Mouse (Mus musculus): ENCODE data around the gene Gna12. TPM values are rescaled to one million over a fixed set of nuclear protein-coding genes. Genes with fewer than 3 reads are reported as not detected.

Gna12 gene
- total and polyA plus RNA-seq, 3 experiments: 46.0 to 55.2 TPM; not detected in 1

- no peak for TF ChIP-seq CTCF (IDR thresholded peaks at IDR 0.05 in 2 of 3, conservative IDR thresholded peaks at IDR 0.05 in 1 of 3; ENCODE audit: control insufficient read depth in 1 of 3, insufficient read depth in 1 of 3, low read depth in 2 of 3, low read length in 3 of 3, poor library complexity in 1 of 3, severe bottlenecking in 1 of 3)
- no peak for TF ChIP-seq MYC (IDR thresholded peaks at IDR 0.05; ENCODE audit: low read depth, low read length)
- no peak for TF ChIP-seq GATA1 (IDR thresholded peaks at IDR 0.05; ENCODE audit: low read depth, low read length)
- no peak for TF ChIP-seq ETS1 (IDR thresholded peaks at IDR 0.05; ENCODE audit: low read depth, low read length)
- TF ChIP-seq HCFC1 (IDR thresholded peaks at IDR 0.05; ENCODE audit: low read depth, low read length): no peak
- H3K9me3 ChIP-seq (replicated peaks; ENCODE audit: insufficient read depth, low read length): no peaks in the 10 kb centered on the region
- H3K4me1 ChIP-seq (ENCODE audit: control insufficient read depth in 1 of 2, insufficient read depth in 2 of 2, low read length in 2 of 2): peaks cover 19 to 22% of the 10 kb centered on the region in 2 experiments
- DNase-seq (ENCODE audit: low read depth, low spot score): no peak
- no peaks in the 10 kb centered on the region for H3K27me3 ChIP-seq (ENCODE audit: control insufficient read depth in 1 of 2, insufficient read depth in 2 of 2, low read length in 2 of 2)
- H3K36me3 ChIP-seq (ENCODE audit: control insufficient read depth in 1 of 2, insufficient read depth in 2 of 2, low read length in 2 of 2): peaks cover 2 to 25% of the 10 kb centered on the region in 2 experiments; a peak in 3 of 4 replicates
- H3K4me3 ChIP-seq (ENCODE audit: control insufficient read depth in 1 of 2, insufficient read depth in 1 of 2, low read depth in 2 of 2, low read length in 2 of 2): no peak overlapping the region
- H3K9ac ChIP-seq (ENCODE audit: control insufficient read depth, low read depth, low read length, poor library complexity, severe bottlenecking): no peak overlapping the region
- H3K27ac ChIP-seq (ENCODE audit: control insufficient read depth, low read depth, low read length): no peak overlapping the region
- H3K79me2 ChIP-seq (ENCODE audit: control insufficient read depth, insufficient read depth, low read length, poor library complexity): no peaks in the 10 kb centered on the region; the same call in 1 of the 2 replicates
Observed at GRCm38 (mm10) chr5:140798158-140798557, 32.1 kb downstream of the Gna12 start.

- Histone ChIP-seq H3K36me3 (ENCODE audit: control insufficient read depth in 1 of 2, insufficient read depth in 2 of 2, low read length in 2 of 2) (peaks cover 0 to 38% of the 10 kb centered on the region in 2 experiments; a peak in 2 of 4 replicates), H3K9ac (ENCODE audit: control insufficient read depth, low read depth, low read length, poor library complexity, severe bottlenecking) (no peak overlapping the region), H3K9me3 (replicated peaks; ENCODE audit: insufficient read depth, low read length) (no peaks in the 10 kb centered on the region), H3K4me1 (ENCODE audit: control insufficient read depth in 1 of 2, insufficient read depth in 2 of 2, low read length in 2 of 2) (peaks cover 34 to 37% of the 10 kb centered on the region in 2 experiments), H3K27me3 (ENCODE audit: control insufficient read depth in 1 of 2, insufficient read depth in 2 of 2, low read length in 2 of 2) (no peaks in the 10 kb centered on the region), H3K4me3 (ENCODE audit: control insufficient read depth in 1 of 2, insufficient read depth in 1 of 2, low read depth in 2 of 2, low read length in 2 of 2) (no peak overlapping the region), H3K79me2 (ENCODE audit: control insufficient read depth, insufficient read depth, low read length, poor library complexity) (no peaks in the 10 kb centered on the region; the same call in 1 of the 2 replicates), H3K27ac (ENCODE audit: control insufficient read depth, low read depth, low read length) (peak overlapping the region; percentile 64; the same call in 1 of the 2 replicates)
- no peak for DNase-seq (ENCODE audit: low read depth, low spot score)
- no peak for TF ChIP-seq POLR2AphosphoS2 (IDR thresholded peaks at IDR 0.05; ENCODE audit: low read length)
- no peak for TF ChIP-seq TBP (IDR thresholded peaks at IDR 0.05; ENCODE audit: low read depth, low read length)
- no peak for TF ChIP-seq ZKSCAN1 (IDR thresholded peaks at IDR 0.05; ENCODE audit: low read depth, low read length)
- no peak for TF ChIP-seq ZNF384 (IDR thresholded peaks at IDR 0.05; ENCODE audit: low read depth, low read length)
- TF ChIP-seq SMC3 (IDR thresholded peaks at IDR 0.05; ENCODE audit: low read depth, low read length): no peak
- no peak for TF ChIP-seq UBTF (IDR thresholded peaks at IDR 0.05; ENCODE audit: borderline replicate concordance, insufficient read depth, low read depth, low read length)
- no peak for TF ChIP-seq CHD1 (IDR thresholded peaks at IDR 0.05; ENCODE audit: low read depth, low read length)
- no peak for TF ChIP-seq TAL1 (IDR thresholded peaks at IDR 0.05; ENCODE audit: low read length)
- TF ChIP-seq NELFE (IDR thresholded peaks at IDR 0.05; ENCODE audit: low read depth, low read length): no peak
- no peak for TF ChIP-seq POLR2AphosphoS5 (IDR thresholded peaks at IDR 0.05; ENCODE audit: borderline replicate concordance, low read depth, low read length)
- no peak for TF ChIP-seq CTCF (IDR thresholded peaks at IDR 0.05 in 2 of 3, conservative IDR thresholded peaks at IDR 0.05 in 1 of 3; ENCODE audit: control insufficient read depth in 1 of 3, insufficient read depth in 1 of 3, low read depth in 2 of 3, low read length in 3 of 3, poor library complexity in 1 of 3, severe bottlenecking in 1 of 3)
- no peak for TF ChIP-seq MEF2A (IDR thresholded peaks at IDR 0.05; ENCODE audit: extremely low read depth, insufficient replicate concordance, low read depth, low read length, poor library complexity, severe bottlenecking)
- TF ChIP-seq MYB (IDR thresholded peaks at IDR 0.05; ENCODE audit: low read depth, low read length): no peak
- no peak for TF ChIP-seq HCFC1 (IDR thresholded peaks at IDR 0.05; ENCODE audit: low read depth, low read length)
- TF ChIP-seq MAX (IDR thresholded peaks at IDR 0.05; ENCODE audit: low read length): no peak
- TF ChIP-seq E2F4 (IDR thresholded peaks at IDR 0.05; ENCODE audit: borderline replicate concordance, low read depth, low read length): no peak
- TF ChIP-seq RCOR1 (IDR thresholded peaks at IDR 0.05; ENCODE audit: low read depth, low read length): no peak
- TF ChIP-seq EP300 (IDR thresholded peaks at IDR 0.05; ENCODE audit: low read depth in 1 of 2, low read length in 2 of 2): no peak
- TF ChIP-seq USF2 (IDR thresholded peaks at IDR 0.05; ENCODE audit: borderline replicate concordance in 1 of 2, insufficient read depth in 1 of 2, low read depth in 1 of 2, low read length in 2 of 2): no peak
- no peak for TF ChIP-seq CHD2 (IDR thresholded peaks at IDR 0.05; ENCODE audit: low read length)
Observed at GRCm38 (mm10) chr5:140796051-140796450, 34.2 kb downstream of the Gna12 start.

Measured in MEL (cell line).